Mouse (Mus musculus): ENCODE data around the gene Pex3.

The Pex3 gene

DNA sequence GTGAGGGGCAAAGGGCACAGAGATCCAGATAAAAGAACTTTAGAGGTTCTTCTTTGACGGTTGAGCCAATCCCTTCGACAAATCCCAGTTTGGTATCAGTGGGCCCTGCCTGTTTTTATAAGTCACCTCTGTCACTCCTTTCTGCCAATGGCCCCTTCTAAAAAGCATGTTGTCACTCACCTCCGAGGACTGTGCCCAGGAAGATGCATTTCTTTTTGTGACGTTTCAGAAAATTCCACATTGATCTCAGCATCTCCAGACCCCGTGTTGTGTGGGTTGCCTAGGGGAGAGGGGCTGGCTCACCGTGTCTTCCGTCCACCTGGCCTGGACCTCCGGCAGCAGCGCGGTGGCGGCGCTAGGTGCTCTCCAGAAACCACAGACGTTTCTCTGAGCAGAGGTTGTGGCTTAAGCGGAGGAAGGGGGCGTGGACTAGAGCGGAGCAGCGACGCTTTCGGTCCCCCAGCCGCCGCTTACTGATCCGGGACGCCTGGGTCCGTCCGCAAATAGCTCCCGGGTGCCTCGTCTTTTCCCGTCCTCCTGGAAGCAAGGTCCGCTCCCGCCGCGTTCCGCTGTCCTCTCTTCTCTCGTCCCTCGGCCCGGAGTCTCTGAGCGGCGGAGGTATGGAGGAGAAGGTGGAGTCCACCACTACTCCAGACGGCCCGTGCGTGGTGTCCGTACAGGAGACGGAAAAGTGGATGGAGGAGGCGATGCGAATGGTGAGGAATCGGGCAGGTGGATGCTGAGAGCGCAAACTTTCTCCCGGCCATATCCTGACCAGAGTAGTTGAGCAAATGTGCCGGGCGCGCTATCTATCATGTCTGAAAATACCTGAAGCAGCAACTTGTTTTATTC is at the start of gene Pex3, which contains the start of gene Adat2:
Pex3 (minus strand) TSS at position 497 of the 852 bp plus-strand sequence.
Adat2 (plus strand) TSS at position 249 of the 852 bp plus-strand sequence.
- peak; percentile 93 for DNase-seq (ENCODE audit: low read depth, low spot score)

DNA sequence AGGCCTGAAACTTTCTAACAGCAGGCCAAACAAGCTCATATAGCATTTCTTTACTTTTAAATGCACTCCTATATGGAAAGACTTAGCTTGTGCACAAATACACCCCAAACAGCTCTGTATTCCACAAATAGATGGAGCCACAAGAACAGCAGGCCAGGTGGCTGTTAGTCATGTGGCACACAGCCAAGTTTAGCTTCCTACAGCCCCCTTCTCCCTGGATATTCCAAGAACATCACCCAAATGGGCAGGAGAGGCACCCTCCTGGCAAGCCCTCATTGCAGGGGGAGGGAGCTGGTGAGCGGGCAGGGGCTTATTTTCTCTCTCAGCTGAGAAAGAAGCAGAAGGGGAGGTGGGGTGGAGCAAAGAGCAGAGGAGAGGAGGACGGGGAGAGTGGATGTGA is 48.0 kb upstream of the Pex3 start:
- no peak for DNase-seq (ENCODE audit: low read depth, low spot score)

DNA sequence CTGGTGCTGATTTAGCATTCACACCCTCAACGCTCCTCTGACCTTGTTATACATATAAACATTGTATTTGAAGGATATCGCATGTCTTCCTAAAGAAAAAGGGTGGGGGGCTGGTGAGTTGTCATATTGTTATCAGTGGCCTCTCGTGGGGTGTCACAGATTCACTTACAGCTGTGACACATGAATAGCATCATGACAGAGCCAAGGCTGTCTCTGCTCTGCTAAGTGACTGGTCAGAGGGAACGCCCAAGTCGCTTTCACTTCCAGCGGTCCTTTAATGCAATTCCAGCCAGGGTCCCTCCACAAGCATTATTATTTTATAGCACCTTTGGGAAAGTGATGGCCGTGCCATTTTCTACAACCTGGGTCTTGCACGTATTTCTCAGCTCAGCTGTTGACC is 44.5 kb upstream of the Pex3 start:
- no peak for DNase-seq (ENCODE audit: low read depth, low spot score)

DNA sequence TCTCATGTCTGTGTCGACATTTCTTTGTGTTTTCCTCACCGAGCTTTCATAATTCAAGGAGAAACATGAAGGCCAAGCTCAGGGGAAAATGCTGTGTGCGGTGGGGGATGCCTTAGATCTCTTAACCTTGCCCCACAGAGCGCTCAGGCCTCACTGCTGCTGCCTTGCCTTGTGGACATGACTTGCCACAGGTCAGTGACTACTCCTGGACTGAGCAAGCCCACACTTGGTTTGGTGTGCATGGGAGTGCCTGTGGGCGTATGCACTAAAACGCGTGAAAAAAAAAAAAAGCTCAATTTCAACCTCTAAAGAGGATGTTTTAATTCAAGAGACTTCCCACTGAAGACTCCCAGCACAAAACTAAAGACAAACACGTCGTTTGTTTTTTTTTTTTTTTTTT is 43.9 kb upstream of the Pex3 start:
- DNase-seq (ENCODE audit: low read depth, low spot score): no peak

DNA sequence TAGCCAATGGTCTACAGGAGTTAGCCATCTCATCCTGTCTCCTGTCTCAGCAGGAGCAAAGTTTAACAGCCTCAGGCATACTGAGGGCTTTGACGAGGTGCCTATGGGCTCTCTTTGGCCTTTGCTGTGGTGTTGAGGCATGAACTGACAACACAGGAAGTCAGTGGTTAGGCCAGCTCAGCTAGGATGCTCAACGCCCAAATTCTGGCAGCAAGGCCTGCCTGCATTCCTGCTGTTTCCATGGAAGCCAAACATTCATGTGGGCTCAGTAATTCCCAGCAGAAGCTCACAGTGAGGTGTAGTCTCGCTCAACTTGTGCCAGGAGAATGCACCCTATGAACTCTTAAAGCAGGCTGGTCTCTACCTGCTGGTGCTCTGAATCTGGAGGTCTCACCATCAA is 43.1 kb upstream of the Pex3 start:
- DNase-seq (ENCODE audit: low read depth, low spot score): no peak

DNA sequence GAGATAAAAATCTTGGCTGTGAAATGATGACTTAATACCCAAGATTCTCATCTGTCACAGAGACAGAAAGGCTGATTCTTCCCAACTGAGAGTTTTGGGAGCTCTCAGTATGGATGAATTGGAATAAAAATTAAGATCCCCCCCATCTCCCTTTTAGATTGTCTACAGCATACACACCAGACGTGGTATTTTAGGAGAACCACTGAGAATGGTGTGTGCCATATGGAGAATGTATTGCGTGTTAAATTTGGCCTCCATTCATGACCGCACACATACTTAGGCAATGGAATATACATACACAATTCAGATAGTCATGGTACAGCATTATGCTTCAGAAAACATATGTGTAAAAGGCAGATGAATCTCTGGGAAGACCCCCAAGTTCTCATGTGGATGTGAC is 40.6 kb upstream of the Pex3 start:
- no peak for DNase-seq (ENCODE audit: low read depth, low spot score)

DNA sequence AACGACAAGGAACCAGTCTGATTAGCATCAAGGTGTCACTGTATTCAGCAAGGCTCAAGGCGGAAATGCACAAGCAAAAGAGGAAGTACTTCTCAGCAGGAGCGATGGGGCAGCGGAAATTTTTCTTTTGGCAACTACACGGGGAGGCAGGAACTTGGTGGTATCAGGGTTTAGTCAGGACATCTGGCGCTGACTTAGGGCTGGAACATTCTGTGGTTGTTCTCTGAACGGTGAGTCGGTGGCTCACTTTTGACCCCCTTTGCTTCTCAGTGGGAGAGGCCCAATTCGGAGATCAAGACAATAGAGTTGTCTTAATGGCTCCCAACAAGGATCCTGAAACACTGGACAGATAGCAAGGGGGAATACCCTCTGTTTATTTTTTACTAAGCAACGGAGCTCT is 39.3 kb upstream of the Pex3 start:
- DNase-seq (ENCODE audit: low read depth, low spot score): no peak

DNA sequence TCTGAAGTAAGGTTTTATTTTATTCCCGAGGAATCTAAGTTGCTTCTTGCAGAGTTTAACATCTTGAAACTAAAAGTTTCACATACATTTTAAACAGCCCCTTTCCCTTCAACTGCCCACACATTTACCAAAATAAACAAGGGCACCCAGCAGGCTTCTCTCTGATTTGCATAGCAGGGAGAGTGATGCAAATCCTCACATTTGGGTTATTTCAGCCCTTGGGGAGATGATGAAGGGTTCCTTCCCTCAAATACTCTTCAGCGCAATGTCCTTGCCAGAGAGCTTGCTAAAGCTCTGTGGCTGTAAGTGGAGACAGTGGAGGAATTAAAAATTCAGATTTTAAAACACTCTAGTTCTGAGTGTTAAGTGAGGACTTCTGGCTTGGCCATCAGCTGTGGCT is 35.0 kb upstream of the Pex3 start:
- no peak for DNase-seq (ENCODE audit: low read depth, low spot score)

DNA sequence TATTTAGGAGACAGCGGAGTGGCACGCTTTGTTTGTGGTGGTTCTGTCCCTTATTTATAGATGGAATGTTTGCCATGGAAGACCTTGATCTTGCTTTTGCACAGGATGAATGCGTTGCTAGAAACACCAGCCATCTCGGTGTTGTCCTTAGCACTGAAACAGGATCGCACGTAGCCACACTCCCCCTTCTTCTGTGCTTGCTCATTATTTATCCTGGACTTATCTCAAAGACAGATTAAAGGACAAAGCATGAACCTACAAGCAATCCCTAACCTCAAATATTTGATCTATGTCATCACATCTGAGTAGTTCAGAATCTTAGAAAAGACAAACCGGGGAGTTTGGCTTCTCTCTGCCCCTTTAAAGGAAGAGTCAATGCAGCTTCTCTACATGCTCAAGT is 24.2 kb upstream of the Pex3 start:
- no peak for DNase-seq (ENCODE audit: low read depth, low spot score)

DNA sequence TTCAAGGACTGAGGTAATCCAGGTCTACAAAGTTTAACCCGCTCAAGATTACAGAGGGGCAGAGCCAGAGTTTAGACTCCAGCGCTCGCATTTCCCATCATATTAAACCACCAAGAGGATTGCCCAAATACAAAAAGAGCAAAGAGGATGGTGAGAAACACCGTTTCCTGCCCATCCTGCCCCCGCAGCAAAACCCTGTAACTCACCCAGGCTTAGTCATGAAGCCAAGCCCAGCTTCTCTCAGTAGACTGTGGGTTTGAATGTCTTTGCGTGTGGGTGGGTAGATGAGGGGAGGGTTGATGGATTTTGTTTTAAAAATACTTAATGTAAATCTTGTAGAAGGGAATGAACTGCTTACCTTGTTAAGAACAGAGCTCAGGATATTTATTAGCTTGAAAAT is 19.5 kb upstream of the Pex3 start:
- no peak for DNase-seq (ENCODE audit: low read depth, low spot score)

DNA sequence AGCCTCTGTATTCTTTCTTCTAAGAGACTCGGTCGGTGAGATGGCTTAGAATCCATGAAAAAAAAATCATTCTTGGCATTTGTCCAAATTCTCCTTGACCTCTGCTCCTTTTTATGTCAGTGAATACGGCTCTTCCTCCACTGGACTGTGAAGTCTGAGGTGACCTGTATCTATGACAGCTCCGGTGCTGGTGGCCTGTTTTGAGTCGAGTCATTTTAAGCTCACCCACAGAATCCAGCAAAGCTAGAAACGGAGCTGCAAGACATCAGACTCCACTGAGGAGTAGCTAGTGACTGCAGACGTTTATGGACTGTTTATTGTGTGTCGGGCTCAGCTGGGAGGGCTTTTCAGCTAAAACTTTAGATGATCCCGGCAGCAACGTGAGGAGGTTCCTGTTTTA is 19.1 kb upstream of the Pex3 start:
- DNase-seq (ENCODE audit: low read depth, low spot score): no peak

DNA sequence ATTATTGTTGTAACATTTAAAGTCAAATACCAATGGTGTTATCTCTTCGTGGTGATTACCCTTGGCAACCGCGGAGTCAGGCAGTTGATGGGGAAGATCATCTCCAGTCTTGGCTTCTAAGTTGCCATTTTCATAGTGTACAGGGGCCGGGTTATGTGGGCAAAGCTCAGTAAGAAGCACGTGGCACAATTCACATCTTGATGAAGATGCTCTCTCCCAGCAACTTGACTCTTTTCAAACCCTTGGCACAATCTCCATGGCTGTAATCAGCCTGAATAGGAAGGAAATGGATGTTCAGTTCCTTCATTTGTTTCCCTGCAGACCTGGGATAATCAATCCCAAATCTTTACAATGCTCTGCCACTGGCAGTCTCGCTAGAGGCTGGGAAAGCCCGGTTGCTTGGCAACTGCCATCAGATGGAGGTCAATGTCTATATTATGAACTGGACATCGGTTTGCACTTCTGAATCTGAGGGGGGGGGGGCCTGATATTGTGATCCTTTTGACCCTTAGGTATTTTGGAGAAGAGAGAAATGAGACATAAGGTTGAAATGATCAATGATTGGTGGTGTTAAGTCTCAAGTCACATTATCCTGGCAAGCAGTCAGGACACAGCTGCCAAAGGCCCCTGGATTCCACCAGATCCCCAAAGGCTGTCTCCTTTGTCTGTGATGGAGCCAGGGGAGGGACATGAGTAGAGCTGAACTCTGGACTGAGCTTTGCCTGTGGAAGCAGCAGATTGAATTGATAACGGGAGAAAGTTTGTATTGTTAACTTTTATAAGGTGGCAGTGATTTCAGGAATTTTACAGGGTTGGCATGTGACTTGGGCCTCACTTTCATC is 18.0 kb upstream of the Pex3 start:
- no peak for DNase-seq (ENCODE audit: low read depth, low spot score)

DNA sequence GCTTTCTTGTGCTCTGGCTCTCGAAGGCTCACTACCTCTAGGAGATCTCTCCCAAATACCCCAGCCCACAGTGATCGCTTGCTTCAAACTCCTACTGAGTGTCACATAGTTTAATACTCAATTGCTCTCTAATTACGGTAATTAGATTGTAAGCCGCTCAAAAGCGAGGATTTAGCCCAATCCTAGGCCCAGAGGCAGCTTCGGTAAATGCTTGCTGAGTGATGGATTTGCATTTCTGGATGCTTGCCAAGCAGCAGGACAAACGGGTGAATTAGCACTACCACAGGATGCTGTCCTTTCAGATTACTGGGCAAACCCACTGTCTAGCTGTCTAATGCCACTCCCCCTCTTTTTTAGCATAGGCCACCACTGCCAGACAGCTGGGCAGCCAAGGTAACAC is 16.9 kb upstream of the Pex3 start:
- no peak for DNase-seq (ENCODE audit: low read depth, low spot score)

DNA sequence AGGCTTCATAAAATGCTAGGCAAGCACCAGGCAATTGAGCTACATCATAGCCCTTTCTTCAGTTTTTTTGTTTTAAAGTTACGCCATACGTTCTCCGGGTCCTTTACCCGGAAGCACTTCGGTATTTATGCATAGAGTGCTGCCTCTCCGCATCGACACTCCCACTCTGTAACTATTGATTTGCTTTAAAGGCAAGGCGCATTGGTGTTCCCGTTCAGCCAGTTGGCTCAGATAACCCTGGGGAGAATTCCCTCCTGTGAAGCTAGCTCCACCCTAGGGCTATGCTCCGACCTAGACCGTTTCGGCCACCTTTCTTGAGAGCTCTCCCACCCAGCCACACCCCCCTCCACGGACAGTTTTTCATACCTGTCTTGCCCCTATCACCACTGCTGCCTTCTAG is 13.5 kb upstream of the Pex3 start:
- no peak for DNase-seq (ENCODE audit: low read depth, low spot score)

DNA sequence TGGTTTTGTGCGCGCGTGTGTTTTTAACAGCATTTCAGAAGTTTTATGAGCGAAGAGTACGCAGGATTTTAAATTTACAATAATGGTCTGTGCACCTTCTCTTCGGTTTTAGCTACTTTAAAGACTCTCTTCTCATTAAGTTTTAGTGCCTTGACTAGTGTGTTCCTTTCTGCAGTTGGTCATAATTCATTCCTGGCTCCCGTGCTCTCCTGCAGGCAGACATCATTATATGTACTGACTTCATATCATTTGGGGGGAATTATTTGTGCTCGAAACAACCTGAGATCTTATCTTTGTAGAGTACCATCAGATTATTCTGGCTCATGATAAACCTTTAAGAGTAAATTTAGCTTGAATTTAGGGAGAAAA is 12.1 kb upstream of the Pex3 start:
- DNase-seq (ENCODE audit: low read depth, low spot score): no peak

DNA sequence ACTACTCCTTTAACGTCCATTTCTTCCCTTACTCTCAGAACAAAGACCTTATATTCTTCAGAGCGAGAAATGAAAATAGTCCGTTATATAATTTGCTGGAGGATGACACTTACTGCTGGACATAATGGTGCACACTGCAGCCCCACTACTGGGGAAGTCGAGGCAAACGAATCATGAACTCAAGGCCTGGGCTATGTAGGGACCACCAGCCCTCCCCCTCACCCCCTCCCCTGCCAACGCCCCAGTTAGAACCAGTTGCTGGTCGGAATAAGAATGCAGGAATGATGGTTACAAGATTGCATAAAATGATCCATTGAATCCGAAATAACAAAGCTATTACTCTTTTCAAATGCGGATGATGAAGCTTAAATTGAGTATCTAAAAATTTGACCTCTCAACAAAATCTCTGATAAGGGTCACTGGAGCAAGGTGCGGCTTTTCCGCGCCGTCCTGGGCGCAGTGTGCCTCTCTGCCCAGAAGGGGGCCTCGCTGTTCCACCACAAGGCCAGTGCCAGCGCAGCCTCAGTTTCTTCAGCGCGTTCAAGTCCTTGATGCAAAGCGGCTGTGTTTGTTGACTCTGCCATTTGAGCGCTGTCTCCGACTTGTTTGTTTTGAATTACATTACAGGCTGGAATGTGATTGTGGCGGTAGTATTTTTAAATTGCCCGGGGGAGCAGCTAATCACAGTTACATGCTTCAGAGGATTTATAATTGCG is 11.6 kb upstream of the Pex3 start:
- DNase-seq (ENCODE audit: low read depth, low spot score): peak; percentile 59

DNA sequence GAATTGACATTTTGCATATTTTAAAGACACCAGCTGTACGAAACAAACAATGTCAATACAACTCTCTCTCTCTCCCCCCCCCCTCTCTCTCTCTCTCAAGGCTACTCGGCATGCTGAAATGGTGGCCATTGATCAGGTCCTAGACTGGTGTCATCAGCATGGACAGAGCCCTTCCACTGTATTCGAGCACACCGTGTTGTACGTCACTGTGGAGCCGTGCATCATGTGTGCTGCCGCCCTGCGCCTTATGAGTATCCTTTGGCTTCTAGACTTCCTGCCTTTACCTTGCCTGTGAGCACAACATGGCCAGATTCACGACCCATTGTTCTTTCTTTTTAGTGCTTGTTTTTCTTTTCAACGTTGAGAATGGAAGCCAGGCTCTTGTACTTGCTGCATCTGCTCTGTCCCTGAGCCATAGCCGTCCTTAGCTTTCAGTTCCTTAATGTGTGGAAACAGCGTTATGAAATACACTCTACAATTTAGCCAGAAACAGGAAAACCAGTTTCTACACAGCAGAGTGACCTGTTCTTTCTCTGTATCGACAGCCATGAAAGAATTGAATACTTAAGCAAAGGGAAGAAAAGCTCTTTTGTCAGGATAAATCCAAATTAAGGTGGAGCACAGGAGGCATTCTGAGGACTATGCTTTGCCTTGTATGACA is 7.2 kb upstream of the Pex3 start:
- no peak for DNase-seq (ENCODE audit: low read depth, low spot score)

DNA sequence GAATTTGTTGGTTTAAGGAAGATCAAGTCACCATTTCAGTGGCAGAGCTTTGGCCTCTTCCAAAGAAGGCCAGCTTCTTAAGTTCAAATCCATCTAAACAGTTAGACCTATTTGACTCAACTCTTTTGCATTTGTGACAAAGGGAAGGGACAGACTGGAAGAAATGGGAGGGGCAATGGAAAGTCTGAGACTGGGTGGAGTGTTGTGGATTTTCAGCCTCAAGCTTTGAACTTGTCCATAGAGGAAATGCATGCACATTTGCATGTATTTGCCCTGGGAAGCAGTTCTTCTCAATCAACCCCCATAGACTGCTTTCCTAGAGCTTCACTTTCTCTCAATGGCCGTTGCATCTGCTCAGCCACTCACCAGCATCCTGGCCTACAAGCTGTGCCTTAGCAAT is 1.4 kb upstream of the Pex3 start:
- peak; percentile 8 for DNase-seq (ENCODE audit: low read depth, low spot score)

DNA sequence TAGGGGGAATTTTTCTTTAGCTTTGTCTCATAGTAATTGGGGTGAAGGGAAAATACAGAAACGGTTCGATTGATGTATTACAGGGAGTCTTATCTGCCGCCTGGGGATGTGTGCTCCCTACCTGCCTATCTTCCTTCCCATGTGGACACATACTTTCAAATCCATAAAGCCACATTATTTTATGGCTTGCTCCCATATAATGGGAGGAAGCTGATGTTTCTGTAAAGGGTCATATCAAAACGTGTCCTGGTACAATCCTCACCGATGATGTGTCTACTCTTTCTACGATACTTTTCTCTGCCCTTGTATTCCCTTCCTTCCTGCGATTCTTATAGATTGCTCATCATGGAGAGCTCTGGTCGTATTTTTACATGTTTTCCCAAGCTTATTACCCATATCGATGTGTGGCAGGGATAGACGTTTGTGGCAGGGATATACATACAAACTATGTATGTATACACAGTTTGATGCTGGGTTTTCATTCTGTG is 600 bp upstream of the Pex3 start:
- no peak for DNase-seq (ENCODE audit: low read depth, low spot score)

DNA sequence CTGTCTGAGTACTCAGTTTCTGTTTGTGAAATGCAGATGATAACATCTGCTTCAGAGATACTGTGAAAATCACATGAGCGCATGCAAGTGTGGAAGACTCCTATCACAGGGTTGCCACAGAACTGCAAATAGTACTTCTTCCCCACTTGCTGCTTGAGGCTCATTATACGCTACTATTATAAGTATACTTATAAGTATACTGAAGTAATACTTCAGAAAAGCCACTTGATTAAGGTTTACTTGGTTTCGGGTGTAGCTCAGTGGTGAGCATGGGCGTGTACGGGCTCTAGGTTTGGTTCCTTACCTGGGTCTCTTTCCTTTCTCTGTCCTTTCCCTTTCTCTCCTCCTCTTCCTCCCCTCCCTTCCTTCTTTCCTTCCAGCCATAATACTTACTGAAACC is 11.2 kb downstream of the Pex3 start:
- DNase-seq (ENCODE audit: low read depth, low spot score): no peak

DNA sequence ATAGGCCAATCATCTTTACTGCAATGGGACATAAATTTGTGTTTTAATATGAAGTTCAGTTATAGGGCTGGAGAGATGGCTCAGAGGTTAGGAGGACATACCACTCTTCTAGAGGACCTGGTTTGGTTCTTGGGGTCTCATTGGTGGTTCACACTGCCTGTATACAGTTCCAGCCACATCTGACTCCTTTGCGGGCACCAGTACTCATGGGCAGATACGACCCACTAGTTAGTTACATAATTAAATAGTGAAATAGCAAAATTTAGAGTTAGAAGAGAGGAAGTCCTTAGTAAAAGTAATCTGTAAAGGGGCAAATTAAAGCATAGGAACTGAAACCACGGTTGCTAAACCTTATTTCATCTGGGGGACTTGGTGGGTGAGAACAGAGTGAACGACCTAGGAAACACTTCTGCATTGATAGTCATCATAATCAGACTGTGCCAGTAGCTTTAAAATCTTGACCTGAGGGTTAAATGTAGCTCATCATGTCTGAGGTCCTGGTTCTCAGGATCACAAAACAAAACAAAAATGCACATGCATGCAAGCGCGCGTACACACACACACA is 13.1 kb downstream of the Pex3 start:
- DNase-seq (ENCODE audit: low read depth, low spot score): no peak

Measured in CD4-positive helper T cell, adult 2 months (primary cell).